Mouse (Mus musculus) liver, postnatal 0 days (tissue): ENCODE measurements around the gene Cacng2.

ENCODE experiments used
- CTCF ChIP-seq: sonication (generic); IDR thresholded peaks from 2 replicates; pipeline ENCODE4 v1.5.1; 2016; ENCODE audit warnings: antibody characterized with exemption, low read depth
- EP300 ChIP-seq: IDR thresholded peaks from 2 replicates; pipeline ENCODE4 v1.6.1; 2016; ENCODE audit warnings: antibody characterized with exemption, low read depth, mild to moderate bottlenecking

GRCm38 (mm10) chr15:78117731-78118130 lies 2.1 kb downstream of the Cacng2 start:
- TF ChIP-seq CTCF, result no peak
- no peak for TF ChIP-seq EP300
